In genomic region chr2:119152255-119152654, GRCm38 (mm10) we compare ENCODE assay signal across 24 mouse cellular contexts. TPM values are rescaled to one million over a fixed set of nuclear protein-coding genes. Genes with fewer than 3 reads are reported as not detected.
DNase-seq lines count a peak whose midpoint lies in the region; ATAC-seq and TF ChIP-seq lines count a peak whose summit lies in the region.
"Had no signal": no experiment of that assay in that cellular context is flagged by ENCODE, and none has a peak within 500 bp of the region (broad histone marks: within the 10 kb centered on the region; RNA-seq: fewer than 3 reads in every experiment).

No protein-coding gene starts in this region.

- no peak for TF ChIP-seq POLR2A in MEL (IDR thresholded peaks at IDR 0.05; ENCODE audit: control insufficient read depth in 1 of 2, insufficient read depth in 1 of 2, low read depth in 1 of 2, low read length in 2 of 2, poor library complexity in 1 of 2)

- no peak overlapping the region for H3K4me2 ChIP-seq in liver, embryonic 13.5 days
- H3K4me2 ChIP-seq in liver, postnatal 0 days (ENCODE audit: low read depth, low read length): no peak overlapping the region
- H3K4me2 ChIP-seq in liver, embryonic 16.5 days (ENCODE audit: low read depth, low read length): no peak overlapping the region
- H3K4me2 ChIP-seq in intestine, postnatal 0 days (replicated peaks; ENCODE audit: low read depth): no peak overlapping the region
- H3K4me2 ChIP-seq: embryonic facial prominence, embryonic 13.5 days; forebrain, embryonic 12.5 days; heart, embryonic 11.5 days; hindbrain, embryonic 12.5 days had no signal

- no peaks in the 10 kb centered on the region for H3K27me3 ChIP-seq in heart, embryonic 10.5 days (ENCODE audit: insufficient read depth, poor library complexity, severe bottlenecking)
- H3K27me3 ChIP-seq in liver, embryonic 13.5 days: no peaks in the 10 kb centered on the region
- no peaks in the 10 kb centered on the region for H3K27me3 ChIP-seq in liver, postnatal 0 days (ENCODE audit: insufficient read depth, low read length)
- no peaks in the 10 kb centered on the region for H3K27me3 ChIP-seq in MEL (ENCODE audit: control insufficient read depth in 1 of 2, insufficient read depth in 2 of 2, low read length in 2 of 2)
- H3K27me3 ChIP-seq in liver, embryonic 16.5 days (ENCODE audit: control insufficient read depth, insufficient read depth, low read depth, low read length): no peaks in the 10 kb centered on the region
- H3K27me3 ChIP-seq in intestine, postnatal 0 days (replicated peaks; ENCODE audit: control insufficient read depth, insufficient read depth, low read length): no peaks in the 10 kb centered on the region
- H3K27me3 ChIP-seq: CH12.LX; embryonic facial prominence, embryonic 13.5 days; forebrain, embryonic 12.5 days; hindbrain, embryonic 12.5 days had no signal

- peaks cover 68% of the 10 kb centered on the region for H3K36me3 ChIP-seq in heart, embryonic 10.5 days
- peaks cover 73% of the 10 kb centered on the region for H3K36me3 ChIP-seq in liver, embryonic 13.5 days
- H3K36me3 ChIP-seq in liver, postnatal 0 days (replicated peaks; ENCODE audit: insufficient read depth, low read length): peaks cover 66% of the 10 kb centered on the region
- H3K36me3 ChIP-seq in MEL (ENCODE audit: control insufficient read depth in 1 of 2, insufficient read depth in 2 of 2, low read length in 2 of 2): peaks cover 2 to 13% of the 10 kb centered on the region in 2 experiments; a peak in 3 of 4 replicates
- peaks cover 55% of the 10 kb centered on the region for H3K36me3 ChIP-seq in liver, embryonic 16.5 days (ENCODE audit: control insufficient read depth, insufficient read depth)
- peaks cover 66% of the 10 kb centered on the region for H3K36me3 ChIP-seq in intestine, postnatal 0 days (ENCODE audit: control insufficient read depth, insufficient read depth)

- peaks cover 12% of the 10 kb centered on the region for H3K79me2 ChIP-seq in MEL (ENCODE audit: control insufficient read depth, insufficient read depth, low read length, poor library complexity)

- no peak for TF ChIP-seq EP300 in liver, postnatal 0 days (IDR thresholded peaks at IDR 0.05; ENCODE audit: low read depth)
- no peak for TF ChIP-seq EP300 in MEL (IDR thresholded peaks at IDR 0.05; ENCODE audit: low read depth in 1 of 2, low read length in 2 of 2)

- DNase-seq in heart, embryonic 10.5 days (ENCODE audit: low spot score): no peak
- DNase-seq in heart, postnatal 10 days: no peak
- no peak for DNase-seq in liver, embryonic 13.5 days
- no peak for DNase-seq in liver, postnatal 0 days
- no peak for DNase-seq in MEL (ENCODE audit: low read depth, low spot score)
- DNase-seq: adrenal gland, postnatal 36 days; cerebellum, adult 18-20 months; cerebellum, adult 9-11 months; cerebellum, postnatal 36 days; forebrain, postnatal 0 days; gastrocnemius, adult 2 months; gastrocnemius, postnatal 25 days; heart, postnatal 4 days; kidney, adult 11 months had no signal

- no peak for TF ChIP-seq RAD21 in MEL (IDR thresholded peaks at IDR 0.05; ENCODE audit: low read depth, low read length)

- TF ChIP-seq CTCF in liver, postnatal 0 days (IDR thresholded peaks at IDR 0.05; ENCODE audit: low read depth): no peak
- no peak for TF ChIP-seq CTCF in MEL (IDR thresholded peaks at IDR 0.05 in 2 of 3, conservative IDR thresholded peaks at IDR 0.05 in 1 of 3; ENCODE audit: control insufficient read depth in 1 of 3, insufficient read depth in 1 of 3, low read depth in 2 of 3, low read length in 3 of 3, poor library complexity in 1 of 3, severe bottlenecking in 1 of 3)
- no peak for TF ChIP-seq CTCF in intestine, postnatal 0 days (IDR thresholded peaks at IDR 0.05; ENCODE audit: low read depth)

- intact Hi-C loops in heart, postnatal 10 days (cut with DNase I): no loop called here

- 44% methylated on average over 6 of the region's 6 CpGs for WGBS in heart, embryonic 10.5 days
- WGBS in liver, embryonic 13.5 days (ENCODE audit: insufficient replicate concordance): 51% methylated on average over 6 of the region's 6 CpGs
- WGBS in liver, postnatal 0 days (ENCODE audit: insufficient replicate concordance): 62% methylated on average over 6 of the region's 6 CpGs
- WGBS in liver, embryonic 16.5 days (ENCODE audit: insufficient replicate concordance): 54% methylated on average over 6 of the region's 6 CpGs
- 74% methylated on average over 6 of the region's 6 CpGs for WGBS in intestine, postnatal 0 days

- no peak for ATAC-seq in liver, embryonic 13.5 days (ENCODE audit: low read depth)
- no peak for ATAC-seq in liver, postnatal 0 days
- ATAC-seq in liver, embryonic 16.5 days (ENCODE audit: low read depth): no peak
- ATAC-seq in intestine, postnatal 0 days: no peak
- ATAC-seq: forebrain, postnatal 0 days; hindbrain, embryonic 16.5 days; inflammation-experienced regulatory T-cells, adult 6 months had no signal

- 0 out of 2 replicates have a peak overlapping the region, but pooled peaks have one; percentile 31 for H3K27ac ChIP-seq in heart, embryonic 10.5 days
- peak overlapping the region; percentile 60 for H3K27ac ChIP-seq in liver, embryonic 13.5 days
- H3K27ac ChIP-seq in liver, postnatal 0 days (ENCODE audit: low read depth): no peak overlapping the region
- H3K27ac ChIP-seq in MEL (ENCODE audit: control insufficient read depth, low read depth, low read length): no peak overlapping the region
- H3K27ac ChIP-seq in liver, embryonic 16.5 days (ENCODE audit: low read length): 0 out of 2 replicates have a peak overlapping the region, but pooled peaks have one; percentile 16
- no peak overlapping the region for H3K27ac ChIP-seq in intestine, postnatal 0 days (ENCODE audit: low read depth, low read length)
- H3K27ac ChIP-seq: embryonic facial prominence, embryonic 13.5 days; forebrain, embryonic 12.5 days; gastrocnemius, adult 2 months; hindbrain, embryonic 12.5 days had no signal

- H3K9me3 ChIP-seq in heart, embryonic 10.5 days: no peaks in the 10 kb centered on the region
- H3K9me3 ChIP-seq in liver, embryonic 13.5 days (replicated peaks): no peaks in the 10 kb centered on the region
- H3K9me3 ChIP-seq in liver, postnatal 0 days (ENCODE audit: low read length): no peaks in the 10 kb centered on the region
- no peaks in the 10 kb centered on the region for H3K9me3 ChIP-seq in MEL (replicated peaks; ENCODE audit: insufficient read depth, low read length)
- H3K9me3 ChIP-seq in liver, embryonic 16.5 days (replicated peaks; ENCODE audit: control insufficient read depth, low read length): no peaks in the 10 kb centered on the region
- no peaks in the 10 kb centered on the region for H3K9me3 ChIP-seq in intestine, postnatal 0 days (ENCODE audit: control insufficient read depth)
- H3K9me3 ChIP-seq: embryonic facial prominence, embryonic 13.5 days; forebrain, embryonic 12.5 days; hindbrain, embryonic 12.5 days had no signal

- H3K4me3 ChIP-seq in heart, embryonic 10.5 days: no peak overlapping the region
- no peak overlapping the region for H3K4me3 ChIP-seq in liver, embryonic 13.5 days (replicated peaks)
- H3K4me3 ChIP-seq in liver, postnatal 0 days (ENCODE audit: low read depth, low read length): no peak overlapping the region
- no peak overlapping the region for H3K4me3 ChIP-seq in MEL (ENCODE audit: control insufficient read depth in 1 of 2, insufficient read depth in 1 of 2, low read depth in 2 of 2, low read length in 2 of 2)
- no peak overlapping the region for H3K4me3 ChIP-seq in liver, embryonic 16.5 days (ENCODE audit: low read depth, low read length)
- no peak overlapping the region for H3K4me3 ChIP-seq in intestine, postnatal 0 days (ENCODE audit: low read depth, low read length)
- H3K4me3 ChIP-seq: embryonic facial prominence, embryonic 13.5 days; forebrain, embryonic 12.5 days; gastrocnemius, adult 2 months; hindbrain, embryonic 12.5 days had no signal

- H3K9ac ChIP-seq in liver, embryonic 13.5 days: no peak overlapping the region
- H3K9ac ChIP-seq in liver, postnatal 0 days (replicated peaks): no peak overlapping the region
- no peak overlapping the region for H3K9ac ChIP-seq in MEL (ENCODE audit: control insufficient read depth, low read depth, low read length, poor library complexity, severe bottlenecking)
- no peak overlapping the region for H3K9ac ChIP-seq in liver, embryonic 16.5 days (ENCODE audit: low read depth, low read length)
- H3K9ac ChIP-seq in intestine, postnatal 0 days (ENCODE audit: low read depth, low read length): no peak overlapping the region
- H3K9ac ChIP-seq: embryonic facial prominence, embryonic 13.5 days; forebrain, embryonic 12.5 days; forebrain, postnatal 0 days; hindbrain, embryonic 12.5 days had no signal

- H3K4me1 ChIP-seq in heart, embryonic 10.5 days: peaks cover 26% of the 10 kb centered on the region
- peaks cover 51% of the 10 kb centered on the region for H3K4me1 ChIP-seq in liver, embryonic 13.5 days (replicated peaks)
- H3K4me1 ChIP-seq in liver, postnatal 0 days (ENCODE audit: insufficient read depth): peaks cover 18% of the 10 kb centered on the region
- peaks cover 3 to 6% of the 10 kb centered on the region in 2 experiments; a peak in 3 of 4 replicates for H3K4me1 ChIP-seq in MEL (ENCODE audit: control insufficient read depth in 1 of 2, insufficient read depth in 2 of 2, low read length in 2 of 2)
- H3K4me1 ChIP-seq in liver, embryonic 16.5 days (ENCODE audit: control insufficient read depth, low read depth, low read length): peaks cover 34% of the 10 kb centered on the region
- peaks cover 2% of the 10 kb centered on the region; the same call in 1 of the 2 replicates for H3K4me1 ChIP-seq in intestine, postnatal 0 days (replicated peaks; ENCODE audit: control insufficient read depth, insufficient read depth, low read length)

RNA-seq across cellular contexts. Expression of gene Rmdn3, which starts 4.6 kb away (rescaled TPM):
- 36.4 and 43.8 TPM in 2 replicates for polyA plus RNA-seq in heart, embryonic 10.5 days (2016; fragmentation: Nextera tagmentation; extraction: Ambion mirVana)
- 10 to 100 TPM; 18.8 to 19.2 TPM for total RNA-seq in heart, postnatal 10 days (2021)
- 55.3 and 61.6 TPM in 2 replicates for polyA plus RNA-seq in liver, embryonic 13.5 days (2015; fragmentation: Nextera tagmentation; extraction: Ambion mirVana)
- 37.0 and 39.0 TPM in 2 replicates for polyA plus RNA-seq in liver, postnatal 0 days (2015; fragmentation: Nextera tagmentation; extraction: Ambion mirVana)
- 44.7 and 57.4 TPM in 2 replicates for total RNA-seq in MEL (2012; rRNA removed)
- 10 to 100 TPM in 1 of 2 experiments, not detected in 1; 52.5 TPM for polyA plus RNA-seq in MEL (2012; ENCODE audit: insufficient read depth in 1 of 2, insufficient read length in 2 of 2, low read depth in 1 of 2, low replicate concordance in 2 of 2, missing spikeins in 1 of 2)
- 44.1 and 45.6 TPM in 2 replicates for polyA plus RNA-seq in liver, embryonic 16.5 days (2015; fragmentation: Nextera tagmentation; extraction: Ambion mirVana)
- polyA plus RNA-seq in intestine, postnatal 0 days (2015; fragmentation: Nextera tagmentation; extraction: Ambion mirVana): 177 and 185 TPM in 2 replicates

RNA-seq across cellular contexts. Expression of gene Gchfr, which starts 15.3 kb away (rescaled TPM):
- 7.4 and 9.1 TPM in 2 replicates for polyA plus RNA-seq in heart, embryonic 10.5 days (2016; fragmentation: Nextera tagmentation; extraction: Ambion mirVana)
- total RNA-seq in heart, postnatal 10 days (2021): 1 to 10 TPM; 1.3 to 2.9 TPM
- 39.4 and 47.1 TPM in 2 replicates for polyA plus RNA-seq in liver, embryonic 13.5 days (2015; fragmentation: Nextera tagmentation; extraction: Ambion mirVana)
- polyA plus RNA-seq in liver, postnatal 0 days (2015; fragmentation: Nextera tagmentation; extraction: Ambion mirVana): 263 and 271 TPM in 2 replicates
- not detected in 2 replicates for total RNA-seq in MEL (2012; rRNA removed)
- not detected for polyA plus RNA-seq in MEL (2012; ENCODE audit: insufficient read depth in 1 of 2, insufficient read length in 2 of 2, low read depth in 1 of 2, low replicate concordance in 2 of 2, missing spikeins in 1 of 2)
- polyA plus RNA-seq in liver, embryonic 16.5 days (2015; fragmentation: Nextera tagmentation; extraction: Ambion mirVana): 97.7 and 115 TPM in 2 replicates
- polyA plus RNA-seq in intestine, postnatal 0 days (2015; fragmentation: Nextera tagmentation; extraction: Ambion mirVana): 124 and 136 TPM in 2 replicates
- total RNA-seq: forebrain, postnatal 0 days; gastrocnemius, adult 2 months; gastrocnemius, postnatal 25 days; granulocyte monocyte progenitor cell, adult 5-6 weeks had no signal

RNA-seq across cellular contexts. Expression of gene Gm14137, which starts 22.1 kb away (rescaled TPM):
- polyA plus RNA-seq in heart, embryonic 10.5 days (2016; fragmentation: Nextera tagmentation; extraction: Ambion mirVana): 0.48 and 0.71 TPM in 2 replicates
- total RNA-seq in heart, postnatal 10 days (2021): not detected
- polyA plus RNA-seq in liver, embryonic 13.5 days (2015; fragmentation: Nextera tagmentation; extraction: Ambion mirVana): 0.12 and 0.14 TPM in 2 replicates
- 0.06 and 0.08 TPM in 2 replicates for polyA plus RNA-seq in liver, postnatal 0 days (2015; fragmentation: Nextera tagmentation; extraction: Ambion mirVana)
- 0.07 TPM in 1 of 2 replicates, not detected in the other for total RNA-seq in MEL (2012; rRNA removed)
- polyA plus RNA-seq in MEL (2012; ENCODE audit: insufficient read depth in 1 of 2, insufficient read length in 2 of 2, low read depth in 1 of 2, low replicate concordance in 2 of 2, missing spikeins in 1 of 2): under 1 TPM in 1 of 2 experiments, not detected in 1; 0.71 TPM
- 0.14 and 0.18 TPM in 2 replicates for polyA plus RNA-seq in liver, embryonic 16.5 days (2015; fragmentation: Nextera tagmentation; extraction: Ambion mirVana)
- polyA plus RNA-seq in intestine, postnatal 0 days (2015; fragmentation: Nextera tagmentation; extraction: Ambion mirVana): 0.08 and 0.18 TPM in 2 replicates
- total RNA-seq: forebrain, postnatal 0 days; gastrocnemius, adult 2 months; gastrocnemius, postnatal 25 days; granulocyte monocyte progenitor cell, adult 5-6 weeks; heart, postnatal 4 days had no signal
- polyA plus RNA-seq: heart, embryonic 11.5 days had no signal

RNA-seq across cellular contexts. Expression of gene Rad51, which starts 39.7 kb away (rescaled TPM):
- polyA plus RNA-seq in heart, embryonic 10.5 days (2016; fragmentation: Nextera tagmentation; extraction: Ambion mirVana): 45.1 and 54.8 TPM in 2 replicates
- 1 to 10 TPM; 4.7 to 6.6 TPM for total RNA-seq in heart, postnatal 10 days (2021)
- 38.4 and 45.1 TPM in 2 replicates for polyA plus RNA-seq in liver, embryonic 13.5 days (2015; fragmentation: Nextera tagmentation; extraction: Ambion mirVana)
- 11.2 and 13.0 TPM in 2 replicates for polyA plus RNA-seq in liver, postnatal 0 days (2015; fragmentation: Nextera tagmentation; extraction: Ambion mirVana)
- total RNA-seq in MEL (2012; rRNA removed): 23.5 and 24.3 TPM in 2 replicates
- polyA plus RNA-seq in MEL (2012; ENCODE audit: insufficient read depth in 1 of 2, insufficient read length in 2 of 2, low read depth in 1 of 2, low replicate concordance in 2 of 2, missing spikeins in 1 of 2): 10 to 100 TPM in 1 of 2 experiments, not detected in 1; 51.8 TPM
- 26.4 and 30.0 TPM in 2 replicates for polyA plus RNA-seq in liver, embryonic 16.5 days (2015; fragmentation: Nextera tagmentation; extraction: Ambion mirVana)
- polyA plus RNA-seq in intestine, postnatal 0 days (2015; fragmentation: Nextera tagmentation; extraction: Ambion mirVana): 8.6 and 10.3 TPM in 2 replicates

RNA-seq across cellular contexts. Expression of gene Zfyve19, which starts 56.2 kb away (rescaled TPM):
- 46.4 and 50.4 TPM in 2 replicates for polyA plus RNA-seq in heart, embryonic 10.5 days (2016; fragmentation: Nextera tagmentation; extraction: Ambion mirVana)
- 10 to 100 TPM; 21.6 TPM for total RNA-seq in heart, postnatal 10 days (2021)
- polyA plus RNA-seq in liver, embryonic 13.5 days (2015; fragmentation: Nextera tagmentation; extraction: Ambion mirVana): 20.0 and 27.2 TPM in 2 replicates
- polyA plus RNA-seq in liver, postnatal 0 days (2015; fragmentation: Nextera tagmentation; extraction: Ambion mirVana): 15.5 and 18.4 TPM in 2 replicates
- total RNA-seq in MEL (2012; rRNA removed): 30.3 and 37.4 TPM in 2 replicates
- 10 to 100 TPM in 1 of 2 experiments, not detected in 1; 52.5 TPM for polyA plus RNA-seq in MEL (2012; ENCODE audit: insufficient read depth in 1 of 2, insufficient read length in 2 of 2, low read depth in 1 of 2, low replicate concordance in 2 of 2, missing spikeins in 1 of 2)
- 17.1 and 20.4 TPM in 2 replicates for polyA plus RNA-seq in liver, embryonic 16.5 days (2015; fragmentation: Nextera tagmentation; extraction: Ambion mirVana)
- 36.3 and 38.7 TPM in 2 replicates for polyA plus RNA-seq in intestine, postnatal 0 days (2015; fragmentation: Nextera tagmentation; extraction: Ambion mirVana)

Comparison
In these comparisons a context has a peak if more than half of its experiments do, and no peak if none do; other contexts are left out.
1. H3K27ac ChIP-seq: peak in heart, embryonic 10.5 days (single experiment), liver, embryonic 13.5 days (single experiment) and liver, embryonic 16.5 days (single experiment); none in liver, postnatal 0 days (single experiment), MEL (single experiment) and intestine, postnatal 0 days (single experiment).